Mouse (Mus musculus): ENCODE results near the gene Foxc2. TPM values are rescaled to one million over a fixed set of nuclear protein-coding genes. Genes with fewer than 3 reads are reported as not detected.

Foxc2 gene
- polyA plus RNA-seq, 1 experiment from 2014 or later = 0.47 TPM

DNA sequence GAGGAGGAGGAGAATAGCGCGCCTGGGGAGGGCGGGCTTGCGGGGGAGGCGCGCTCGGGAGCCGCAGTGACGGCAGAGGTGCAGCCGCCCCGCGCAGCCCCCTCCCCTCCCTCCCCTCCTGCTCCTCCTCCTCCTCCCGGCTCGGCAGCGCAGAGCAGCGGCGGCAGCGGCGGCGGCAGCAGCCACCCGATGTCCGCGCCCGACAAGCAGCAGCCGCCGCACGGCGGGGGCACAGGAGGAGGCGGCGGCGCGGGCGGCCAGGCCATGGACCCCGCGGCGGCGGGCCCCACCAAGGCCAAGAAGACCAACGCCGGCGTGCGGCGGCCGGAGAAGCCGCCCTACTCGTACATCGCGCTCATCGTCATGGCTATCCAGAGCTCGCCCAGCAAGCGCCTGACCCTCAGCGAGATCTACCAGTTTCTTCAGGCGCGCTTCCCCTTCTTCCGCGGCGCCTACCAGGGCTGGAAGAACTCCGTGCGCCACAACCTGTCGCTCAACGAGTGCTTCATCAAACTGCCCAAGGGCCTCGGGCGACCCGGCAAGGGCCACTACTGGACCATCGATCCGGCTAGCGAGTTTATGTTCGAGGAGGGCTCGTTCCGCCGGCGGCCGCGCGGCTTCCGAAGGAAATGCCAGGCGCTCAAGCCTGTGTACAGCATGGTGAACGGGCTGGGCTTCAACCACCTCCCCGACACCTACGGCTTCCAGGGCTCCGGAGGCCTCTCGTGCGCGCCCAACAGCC lies 31.6 kb upstream of the Foxc2 start, which contains the start of gene Foxf1:
Gene Foxf1 (plus strand): TSS at position 177 of the 742 bp plus-strand sequence.
- DNase-seq (ENCODE audit: low spot score) (peak; percentile 88), ATAC-seq (peak; percentile 81)
- WGBS = under 1% methylated on average over 51 of the region's 83 CpGs
- peak within 1 kb of the TSS; percentile 79 for H3K4me2 ChIP-seq (replicated peaks; ENCODE audit: low read depth, low read length)
- peak within 1 kb of the TSS; percentile 95 for H3K27ac ChIP-seq (ENCODE audit: low read length)
- H3K9me3 ChIP-seq (ENCODE audit: low read length) = no peaks in the 10 kb centered on the region
- no peaks in the 10 kb centered on the region for H3K4me1 ChIP-seq (ENCODE audit: insufficient read depth, low read depth, low read length)
- no peaks in the 10 kb centered on the region for H3K36me3 ChIP-seq (ENCODE audit: insufficient read depth, low read length)
- H3K27me3 ChIP-seq (replicated peaks; ENCODE audit: insufficient read depth, low read length) = peaks cover 36% of the 10 kb centered on the region
- H3K4me3 ChIP-seq (ENCODE audit: low read depth, low read length) = peak within 1 kb of the TSS; percentile 74
- TF ChIP-seq CTCF (IDR thresholded peaks at IDR 0.05) (no peak), EP300 (IDR thresholded peaks at IDR 0.05) (no peak)
- H3K9ac ChIP-seq (replicated peaks; ENCODE audit: low read depth) = peak within 1 kb of the TSS; percentile 80

DNA sequence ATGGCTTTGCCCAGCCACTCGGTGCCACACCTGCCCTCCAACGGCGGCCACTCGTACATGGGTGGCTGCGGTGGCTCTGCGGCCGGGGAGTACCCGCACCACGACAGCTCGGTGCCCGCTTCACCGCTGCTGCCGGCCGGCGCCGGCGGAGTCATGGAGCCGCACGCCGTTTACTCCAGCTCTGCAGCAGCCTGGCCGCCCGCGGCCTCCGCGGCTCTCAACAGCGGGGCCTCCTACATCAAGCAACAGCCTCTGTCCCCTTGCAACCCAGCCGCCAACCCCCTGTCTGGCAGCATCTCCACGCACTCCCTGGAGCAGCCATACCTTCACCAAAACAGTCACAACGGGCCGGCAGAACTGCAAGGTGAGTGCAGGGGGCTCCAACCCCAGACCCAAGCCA lies 31.0 kb upstream of the Foxc2 start:
- H3K27ac ChIP-seq (ENCODE audit: low read length) = peak overlapping the region; percentile 95
- H3K27me3 ChIP-seq (replicated peaks; ENCODE audit: insufficient read depth, low read length) = peaks cover 36% of the 10 kb centered on the region
- peak overlapping the region; percentile 79 for H3K4me2 ChIP-seq (replicated peaks; ENCODE audit: low read depth, low read length)
- DNase-seq (ENCODE audit: low spot score) (no peak), ATAC-seq (no peak)
- H3K4me3 ChIP-seq (ENCODE audit: low read depth, low read length) = peak overlapping the region; percentile 74
- H3K9me3 ChIP-seq (ENCODE audit: low read length) = no peaks in the 10 kb centered on the region
- H3K4me1 ChIP-seq (ENCODE audit: insufficient read depth, low read depth, low read length) = no peaks in the 10 kb centered on the region
- H3K9ac ChIP-seq (replicated peaks; ENCODE audit: low read depth) = peak overlapping the region; percentile 67
- TF ChIP-seq CTCF (IDR thresholded peaks at IDR 0.05) (no peak), EP300 (IDR thresholded peaks at IDR 0.05) (no peak)
- 4% methylated on average over 30 of the region's 30 CpGs for WGBS
- H3K36me3 ChIP-seq (ENCODE audit: insufficient read depth, low read length) = no peaks in the 10 kb centered on the region

DNA sequence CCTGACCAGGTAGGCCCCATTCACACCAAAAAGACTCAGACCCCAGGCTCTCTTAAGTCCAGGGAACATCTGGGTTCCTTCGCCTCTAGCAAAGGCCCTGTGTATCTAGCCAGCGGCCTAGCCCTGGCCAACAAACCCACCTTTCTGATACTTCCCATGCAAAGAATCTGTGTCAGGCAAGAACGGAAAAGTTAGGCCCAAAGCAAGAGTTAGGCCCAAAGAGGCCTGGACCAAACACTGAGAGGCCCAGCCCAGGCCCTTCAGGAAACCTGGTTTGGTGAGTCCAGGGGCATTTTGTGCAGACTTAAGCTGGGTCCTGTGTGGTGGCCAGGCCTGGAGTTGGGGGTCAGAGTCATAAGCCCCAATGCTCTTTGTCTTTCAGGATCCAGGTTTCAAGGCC lies 30.4 kb upstream of the Foxc2 start:
- Histone ChIP-seq H3K27me3 (replicated peaks; ENCODE audit: insufficient read depth, low read length) (peaks cover 36% of the 10 kb centered on the region), H3K27ac (ENCODE audit: low read length) (peak overlapping the region; percentile 95), H3K9ac (replicated peaks; ENCODE audit: low read depth) (peak overlapping the region; percentile 67), H3K4me1 (ENCODE audit: insufficient read depth, low read depth, low read length) (no peaks in the 10 kb centered on the region; the same call in 1 of the 2 replicates), H3K36me3 (ENCODE audit: insufficient read depth, low read length) (no peaks in the 10 kb centered on the region), H3K4me2 (replicated peaks; ENCODE audit: low read depth, low read length) (peak overlapping the region; percentile 79), H3K9me3 (ENCODE audit: low read length) (no peaks in the 10 kb centered on the region), H3K4me3 (ENCODE audit: low read depth, low read length) (peak overlapping the region; percentile 74)
- DNase-seq (ENCODE audit: low spot score) (no peak), ATAC-seq (no peak)
- TF ChIP-seq EP300 (IDR thresholded peaks at IDR 0.05) = no peak
- no peak for TF ChIP-seq CTCF (IDR thresholded peaks at IDR 0.05)
- WGBS = 24% methylated on average over 3 of the region's 3 CpGs

DNA sequence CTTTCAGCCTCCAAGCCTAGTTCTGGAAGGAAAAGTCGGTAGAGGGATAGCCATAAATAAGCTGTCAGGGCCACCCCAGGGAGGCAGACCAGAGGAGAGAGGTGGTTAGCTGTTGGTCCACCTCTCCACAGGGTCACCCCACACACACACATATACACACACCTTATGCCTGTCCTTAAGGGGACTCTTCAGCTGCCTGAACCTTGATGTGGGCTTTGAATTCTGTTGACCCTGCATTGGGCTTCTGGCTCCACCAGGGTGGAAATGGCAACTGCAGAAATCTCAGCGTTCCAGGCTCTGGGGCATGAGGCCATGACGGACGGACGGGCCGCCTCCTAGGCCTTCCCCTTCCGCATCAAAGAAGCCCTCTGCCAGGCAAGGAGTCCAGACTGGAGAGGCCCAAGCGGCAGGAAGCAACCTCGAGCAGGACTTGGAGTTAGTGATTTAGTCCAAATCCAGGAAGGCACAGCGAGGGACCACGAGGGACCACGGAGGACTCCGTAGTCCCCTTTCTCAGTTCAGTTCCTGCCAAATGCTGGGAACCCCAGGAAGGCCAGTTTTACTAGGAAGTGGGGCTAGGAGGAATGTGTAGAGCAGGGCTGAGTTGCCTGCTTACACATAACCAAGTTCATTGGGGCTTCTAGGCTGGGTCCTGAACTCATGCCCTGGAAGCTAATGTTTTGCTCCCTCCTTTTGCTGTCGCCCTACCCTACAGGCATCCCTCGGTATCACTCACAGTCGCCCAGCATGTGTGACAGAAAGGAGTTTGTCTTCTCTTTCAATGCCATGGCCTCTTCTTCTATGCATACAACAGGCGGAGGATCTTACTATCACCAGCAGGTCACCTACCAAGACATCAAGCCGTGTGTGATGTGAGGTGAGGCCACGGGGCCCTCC lies 29.7 kb upstream of the Foxc2 start:
- no peaks in the 10 kb centered on the region for H3K9me3 ChIP-seq (ENCODE audit: low read length)
- no peaks in the 10 kb centered on the region; the same call in 1 of the 2 replicates for H3K4me1 ChIP-seq (ENCODE audit: insufficient read depth, low read depth, low read length)
- H3K27me3 ChIP-seq (replicated peaks; ENCODE audit: insufficient read depth, low read length) = peaks cover 30% of the 10 kb centered on the region
- H3K27ac ChIP-seq (ENCODE audit: low read length) = peak overlapping the region; percentile 95
- ATAC-seq = no peak
- DNase-seq (ENCODE audit: low spot score) = no peak
- no peaks in the 10 kb centered on the region for H3K36me3 ChIP-seq (ENCODE audit: insufficient read depth, low read length)
- peak overlapping the region; percentile 79 for H3K4me2 ChIP-seq (replicated peaks; ENCODE audit: low read depth, low read length)
- H3K4me3 ChIP-seq (ENCODE audit: low read depth, low read length) = peak overlapping the region; percentile 74
- 15% methylated on average over 19 of the region's 19 CpGs for WGBS
- TF ChIP-seq CTCF (IDR thresholded peaks at IDR 0.05) (peak; percentile 8; the same call in 1 of the 2 replicates), EP300 (IDR thresholded peaks at IDR 0.05) (no peak)
- H3K9ac ChIP-seq (replicated peaks; ENCODE audit: low read depth) = peak overlapping the region; percentile 67

DNA sequence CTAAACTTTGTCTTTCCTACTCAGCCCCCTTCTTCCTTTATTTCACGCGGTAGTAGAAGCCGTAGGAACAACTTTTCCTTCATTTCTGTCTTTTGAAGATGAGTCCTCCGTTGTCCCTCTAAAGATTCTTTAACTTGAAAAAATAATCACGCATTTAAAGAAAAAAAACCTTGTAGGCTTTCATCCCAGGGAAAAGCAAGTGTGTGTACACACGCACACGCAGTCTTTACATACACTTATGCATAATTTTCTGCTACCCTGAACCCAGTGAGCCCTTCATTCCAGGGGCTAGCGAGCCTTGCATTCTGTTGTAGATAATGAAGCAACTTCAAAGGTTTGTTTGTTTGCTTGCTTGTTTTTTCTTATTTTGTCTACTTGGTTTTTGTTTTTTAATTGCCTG lies 27.7 kb upstream of the Foxc2 start:
- ATAC-seq (no peak), DNase-seq (ENCODE audit: low spot score) (no peak)
- TF ChIP-seq EP300 (IDR thresholded peaks at IDR 0.05) (peak; percentile 9; the same call in 1 of the 2 replicates), CTCF (IDR thresholded peaks at IDR 0.05) (no peak)
- Histone ChIP-seq H3K4me1 (ENCODE audit: insufficient read depth, low read depth, low read length) (peaks cover 4% of the 10 kb centered on the region), H3K4me2 (replicated peaks; ENCODE audit: low read depth, low read length) (peak overlapping the region; percentile 79), H3K4me3 (ENCODE audit: low read depth, low read length) (peak overlapping the region; percentile 74), H3K9ac (replicated peaks; ENCODE audit: low read depth) (peak overlapping the region; percentile 67), H3K27ac (ENCODE audit: low read length) (peak overlapping the region; percentile 68), H3K36me3 (ENCODE audit: insufficient read depth, low read length) (no peaks in the 10 kb centered on the region), H3K9me3 (ENCODE audit: low read length) (no peaks in the 10 kb centered on the region), H3K27me3 (replicated peaks; ENCODE audit: insufficient read depth, low read length) (peaks cover 26% of the 10 kb centered on the region)
- WGBS = 12% methylated on average over 8 of the region's 8 CpGs

Measured in lung, postnatal 0 days (tissue).